Mouse (Mus musculus): ENCODE measurements around the gene Atp10a.

Atp10a gene

DNA sequence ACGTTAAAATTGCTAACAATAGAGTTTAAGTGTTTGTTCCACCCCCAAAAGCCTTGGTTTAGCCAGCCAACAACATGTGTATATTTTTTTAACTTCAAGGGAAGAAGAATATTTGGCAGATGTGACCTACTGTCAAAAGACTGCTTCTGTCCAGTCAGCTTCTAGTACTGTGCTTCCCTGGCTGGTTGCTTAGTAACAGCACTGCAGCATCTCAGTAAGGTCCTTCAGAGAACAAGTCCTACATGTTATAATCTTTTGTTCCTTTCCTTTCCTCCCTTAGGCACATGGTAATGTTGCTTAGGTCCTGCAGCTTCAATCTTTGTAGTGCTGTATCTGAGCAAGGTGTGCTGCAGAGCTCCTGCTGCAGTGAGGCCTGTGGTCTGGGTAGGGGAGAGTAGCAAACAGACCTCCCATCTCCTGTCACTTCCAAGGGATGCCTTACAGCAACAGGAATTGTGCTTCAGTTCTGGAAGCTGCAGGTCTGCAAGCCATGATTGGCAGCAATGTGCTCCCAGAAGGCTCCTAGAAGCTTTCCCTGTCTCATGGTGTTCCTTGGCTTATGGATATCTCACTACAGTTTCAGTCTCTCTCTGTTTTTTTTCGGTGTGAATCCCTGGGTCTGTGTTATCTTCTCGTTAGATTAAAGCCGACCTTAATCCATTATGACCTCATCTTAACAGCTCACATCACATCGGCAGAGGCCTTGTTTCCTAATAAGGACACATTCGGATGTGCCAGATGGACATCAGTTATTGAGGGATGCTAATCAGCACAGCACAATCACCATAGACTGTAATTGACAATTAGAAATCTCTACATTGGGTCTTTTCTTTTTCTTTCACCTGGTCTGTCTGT is 34.3 kb downstream of the Atp10a start:
- no peak for DNase-seq (ENCODE audit: extremely low read depth, insufficient read length, low spot score)

GRCm38 (mm10) chr7:58690997-58691596 is 35.1 kb downstream of the Atp10a start:
- DNase-seq (ENCODE audit: extremely low read depth, insufficient read length, low spot score), result no peak

- no peak for DNase-seq (ENCODE audit: extremely low read depth, insufficient read length, low spot score)
These were observed 36.7 kb downstream of the Atp10a start for GRCm38 (mm10) chr7:58692704-58693103.

GRCm38 (mm10) chr7:58693342-58693741 is 37.4 kb downstream of the Atp10a start:
- DNase-seq (ENCODE audit: extremely low read depth, insufficient read length, low spot score), result peak; percentile 13

- DNase-seq (ENCODE audit: extremely low read depth, insufficient read length, low spot score), result no peak
These were observed 39.7 kb downstream of the Atp10a start for GRCm38 (mm10) chr7:58695661-58696060.

- DNase-seq (ENCODE audit: extremely low read depth, insufficient read length, low spot score), result no peak
These were observed 41.1 kb downstream of the Atp10a start for GRCm38 (mm10) chr7:58697092-58697491.

GRCm38 (mm10) chr7:58698738-58699442 is 42.9 kb downstream of the Atp10a start:
- DNase-seq (ENCODE audit: extremely low read depth, insufficient read length, low spot score), result no peak

- DNase-seq (ENCODE audit: extremely low read depth, insufficient read length, low spot score), result no peak
These were observed 45.3 kb downstream of the Atp10a start for GRCm38 (mm10) chr7:58701311-58701710.

DNA sequence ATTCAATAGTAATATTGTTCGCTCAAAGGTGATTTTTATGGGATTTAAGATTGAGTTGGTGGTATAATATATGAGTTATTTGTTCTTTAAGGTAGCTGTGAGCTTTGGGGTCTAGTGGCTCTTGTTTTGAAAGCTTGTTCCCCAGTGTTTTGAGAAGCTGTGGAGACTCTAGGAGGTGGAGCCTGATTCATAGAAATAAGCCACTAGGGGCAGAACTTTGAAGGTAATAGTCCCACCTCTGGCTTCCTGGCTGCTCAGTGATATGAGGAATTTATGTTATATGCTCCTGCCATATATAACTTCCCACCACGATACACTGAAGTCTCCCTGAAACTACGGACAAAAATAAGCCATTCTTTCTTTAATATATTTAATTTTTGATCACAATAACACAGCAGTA is 49.2 kb downstream of the Atp10a start:
- no peak for DNase-seq (ENCODE audit: extremely low read depth, insufficient read length, low spot score)

- no peak for DNase-seq (ENCODE audit: extremely low read depth, insufficient read length, low spot score)
These were observed 53.3 kb downstream of the Atp10a start for GRCm38 (mm10) chr7:58709306-58709705.

DNA sequence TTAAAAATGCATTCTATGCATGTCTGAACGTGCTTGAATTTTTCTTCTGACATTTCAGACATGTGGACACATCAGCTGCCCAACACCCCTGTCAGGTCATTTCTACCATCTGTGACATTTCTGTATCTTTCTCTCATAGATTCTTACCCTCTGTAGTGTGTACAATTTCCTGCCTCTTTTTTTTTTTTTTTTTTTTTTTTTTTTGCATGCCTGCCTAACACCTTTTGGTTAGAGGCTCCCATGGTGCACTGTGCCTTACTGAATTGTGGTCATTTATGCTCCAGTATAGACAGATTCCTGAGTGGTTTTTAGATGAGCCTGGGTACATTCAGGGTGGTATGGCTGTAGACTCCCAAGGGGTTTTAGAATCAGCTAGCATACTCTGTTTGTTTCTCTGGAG is 54.3 kb downstream of the Atp10a start:
- no peak for DNase-seq (ENCODE audit: extremely low read depth, insufficient read length, low spot score)

- no peak for DNase-seq (ENCODE audit: extremely low read depth, insufficient read length, low spot score)
These were observed 55.8 kb downstream of the Atp10a start for GRCm38 (mm10) chr7:58711811-58712210.

DNA sequence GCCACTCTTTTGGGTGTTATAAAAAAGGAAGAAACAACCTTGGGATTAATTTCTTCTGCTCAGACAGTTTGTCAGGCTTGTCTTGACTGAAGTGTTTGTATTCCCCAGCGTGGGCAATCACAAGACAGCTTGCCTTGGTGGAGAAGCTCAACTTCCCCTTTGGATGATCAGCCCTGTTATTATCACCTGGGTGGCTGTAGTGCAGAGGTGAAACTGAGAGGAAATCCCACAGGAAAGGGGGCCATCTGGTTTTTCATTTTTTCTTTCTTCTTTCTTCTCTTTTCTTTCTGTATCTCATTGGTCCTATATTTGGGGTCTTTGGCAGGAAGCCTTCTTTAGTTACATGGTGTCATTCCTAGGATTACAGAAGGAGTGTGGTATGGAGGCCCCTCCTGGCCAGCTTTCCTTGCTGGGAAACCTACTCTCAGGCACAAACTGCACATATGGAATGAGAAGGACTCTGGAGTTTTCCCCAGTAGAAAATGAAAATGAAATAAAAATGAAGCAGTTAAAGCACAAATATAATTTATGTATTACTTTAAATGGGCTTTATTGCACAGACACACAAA is 59.7 kb downstream of the Atp10a start:
- DNase-seq (ENCODE audit: extremely low read depth, insufficient read length, low spot score), result no peak

GRCm38 (mm10) chr7:58716626-58717025 is 60.7 kb downstream of the Atp10a start:
- DNase-seq (ENCODE audit: extremely low read depth, insufficient read length, low spot score), result no peak

GRCm38 (mm10) chr7:58718556-58718955 is 62.6 kb downstream of the Atp10a start:
- no peak for DNase-seq (ENCODE audit: extremely low read depth, insufficient read length, low spot score)

GRCm38 (mm10) chr7:58719218-58719938 is 63.4 kb downstream of the Atp10a start:
- no peak for DNase-seq (ENCODE audit: extremely low read depth, insufficient read length, low spot score)

DNA sequence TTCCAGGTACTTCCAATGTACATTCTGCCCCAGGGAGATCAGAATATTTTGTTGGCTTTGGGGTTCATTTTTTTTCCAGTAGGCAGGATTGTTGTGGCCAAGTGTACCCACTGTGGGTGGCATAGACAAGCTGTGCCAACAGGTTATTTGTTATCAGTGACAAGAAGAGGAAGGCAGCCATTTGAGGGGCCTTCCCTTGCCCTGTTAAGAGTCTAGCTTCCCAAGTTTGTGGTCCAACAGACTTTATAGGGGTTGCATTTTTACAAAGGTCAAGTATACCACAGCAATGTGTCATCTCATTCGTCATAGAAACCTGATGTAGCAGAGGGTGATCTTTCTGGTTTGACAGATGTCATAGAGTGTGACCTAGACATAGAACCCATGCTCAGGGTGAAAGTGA is 66.3 kb downstream of the Atp10a start:
- no peak for DNase-seq (ENCODE audit: extremely low read depth, insufficient read length, low spot score)

GRCm38 (mm10) chr7:58730201-58730600 is 74.2 kb downstream of the Atp10a start:
- DNase-seq (ENCODE audit: extremely low read depth, insufficient read length, low spot score), result no peak

DNA sequence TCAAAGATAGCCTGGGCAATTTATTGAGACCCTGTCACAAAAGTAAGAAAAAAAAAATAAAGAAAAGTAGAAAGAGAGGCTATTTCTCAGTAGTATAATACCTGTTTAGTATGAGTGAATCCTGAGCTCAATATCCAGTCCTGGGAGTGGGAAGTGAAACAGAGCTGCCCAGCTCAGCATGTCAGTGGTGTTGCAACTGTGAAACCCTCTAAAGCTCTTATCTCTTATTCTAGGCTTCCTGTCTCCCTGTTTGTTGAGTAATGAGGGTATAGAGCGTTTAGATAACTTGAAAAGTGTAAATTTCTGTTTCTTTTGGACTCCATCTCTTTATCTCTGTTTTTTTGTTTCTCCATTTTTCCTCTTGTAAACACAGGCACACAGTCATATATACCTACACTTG is 74.9 kb downstream of the Atp10a start:
- DNase-seq (ENCODE audit: extremely low read depth, insufficient read length, low spot score), result no peak

- no peak for DNase-seq (ENCODE audit: extremely low read depth, insufficient read length, low spot score)
These were observed 76.4 kb downstream of the Atp10a start for GRCm38 (mm10) chr7:58732406-58732805.

GRCm38 (mm10) chr7:58733490-58733901 is 77.5 kb downstream of the Atp10a start:
- peak; percentile 20 for DNase-seq (ENCODE audit: extremely low read depth, insufficient read length, low spot score)
